Mouse (Mus musculus): ENCODE results near the gene 1700020A23Rik. TPM values are rescaled to one million over a fixed set of nuclear protein-coding genes. Genes with fewer than 3 reads are reported as not detected.

The 1700020A23Rik gene
- total RNA-seq, 1 experiment, result not detected

DNA sequence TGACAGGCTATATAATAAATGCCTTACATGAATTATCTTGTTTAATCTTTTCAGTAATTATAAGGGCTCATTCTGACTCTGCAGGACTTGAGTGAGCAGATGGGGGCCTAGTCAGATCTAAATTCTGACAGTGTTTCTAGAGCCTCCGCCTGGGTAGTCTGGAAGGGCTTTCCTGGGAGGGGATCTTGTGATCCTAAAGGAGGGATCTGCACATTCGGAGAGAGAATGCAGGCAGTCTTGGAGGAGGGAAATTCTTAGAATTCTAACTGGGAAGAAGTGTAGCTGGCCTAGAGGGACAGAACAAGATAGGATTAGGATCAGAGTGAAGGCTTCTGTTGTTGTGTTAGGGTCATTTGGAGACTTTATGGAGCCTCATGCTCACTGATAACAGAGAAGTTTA, 47.2 kb downstream of the 1700020A23Rik start:
- in situ Hi-C loops (cut with MboI; ENCODE audit: low sequenced_read_pairs in 2 of 2, unreplicated experiment in 2 of 2), result no loop called here
- H3K9me3 ChIP-seq (ENCODE audit: control insufficient read depth, insufficient read depth, low read depth, low read length), result no peaks in the 10 kb centered on the region
- DNase-seq (ENCODE audit: low read depth, low spot score), result no peak
- H3K27ac ChIP-seq (ENCODE audit: insufficient read depth, low read depth, low read length, poor library complexity, severe bottlenecking), result no peak overlapping the region
- H3K4me3 ChIP-seq (ENCODE audit: insufficient read depth in 1 of 2, low read depth in 1 of 2, low read length in 2 of 2, poor library complexity in 1 of 2, severe bottlenecking in 1 of 2), result no peak overlapping the region
- H3K9ac ChIP-seq (ENCODE audit: insufficient read depth, low read depth, low read length, poor library complexity, severe bottlenecking), result no peak overlapping the region
- no peaks in the 10 kb centered on the region for H3K4me1 ChIP-seq (ENCODE audit: control insufficient read depth in 2 of 2, insufficient read depth in 2 of 2, low read length in 2 of 2, poor library complexity in 1 of 2)
- TF ChIP-seq CHD2 (IDR thresholded peaks at IDR 0.05; ENCODE audit: low read depth, low read length) (no peak), HCFC1 (IDR thresholded peaks at IDR 0.05; ENCODE audit: borderline replicate concordance, insufficient read depth, low read length) (no peak), ZC3H11A (IDR thresholded peaks at IDR 0.05; ENCODE audit: borderline replicate concordance, low read depth, low read length) (no peak), ZNF384 (IDR thresholded peaks at IDR 0.05; ENCODE audit: low read depth, low read length) (no peak), MAFK (IDR thresholded peaks at IDR 0.05; ENCODE audit: insufficient read depth, low read depth, low read length) (no peak)
- no peaks in the 10 kb centered on the region for H3K36me3 ChIP-seq (ENCODE audit: control insufficient read depth, insufficient read depth, low read length, poor library complexity, severe bottlenecking)

DNA sequence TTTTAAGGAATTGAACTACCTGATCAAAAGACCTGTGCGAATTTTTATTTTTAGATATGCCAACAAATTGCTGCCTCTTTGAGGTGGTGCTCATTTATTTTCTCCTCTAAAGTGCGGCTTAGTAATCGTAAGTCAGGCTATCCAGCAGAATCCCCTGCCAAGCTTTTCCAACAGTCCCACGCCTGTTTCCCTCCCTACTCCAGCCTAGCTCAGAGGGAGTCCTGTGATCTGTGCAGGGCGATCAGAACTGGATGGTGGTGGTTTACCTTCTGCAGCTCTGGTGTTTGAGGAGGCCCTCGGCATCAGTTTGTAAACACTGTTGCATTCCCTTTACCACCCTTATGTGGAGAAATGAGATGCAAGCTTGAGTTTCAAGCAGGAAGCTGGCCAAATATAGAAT, 48.4 kb downstream of the 1700020A23Rik start:
- Histone ChIP-seq H3K36me3 (ENCODE audit: control insufficient read depth, insufficient read depth, low read length, poor library complexity, severe bottlenecking) (no peaks in the 10 kb centered on the region), H3K27ac (ENCODE audit: insufficient read depth, low read depth, low read length, poor library complexity, severe bottlenecking) (no peak overlapping the region), H3K9me3 (ENCODE audit: control insufficient read depth, insufficient read depth, low read depth, low read length) (no peaks in the 10 kb centered on the region), H3K9ac (ENCODE audit: insufficient read depth, low read depth, low read length, poor library complexity, severe bottlenecking) (no peak overlapping the region), H3K4me3 (ENCODE audit: insufficient read depth in 1 of 2, low read depth in 1 of 2, low read length in 2 of 2, poor library complexity in 1 of 2, severe bottlenecking in 1 of 2) (no peak overlapping the region), H3K4me1 (ENCODE audit: control insufficient read depth in 2 of 2, insufficient read depth in 2 of 2, low read length in 2 of 2, poor library complexity in 1 of 2) (no peaks in the 10 kb centered on the region)
- no peak for TF ChIP-seq HCFC1 (IDR thresholded peaks at IDR 0.05; ENCODE audit: borderline replicate concordance, insufficient read depth, low read length)
- no peak for TF ChIP-seq ZC3H11A (IDR thresholded peaks at IDR 0.05; ENCODE audit: borderline replicate concordance, low read depth, low read length)
- no peak for TF ChIP-seq MAFK (IDR thresholded peaks at IDR 0.05; ENCODE audit: insufficient read depth, low read depth, low read length)
- TF ChIP-seq CHD2 (IDR thresholded peaks at IDR 0.05; ENCODE audit: low read depth, low read length), result no peak
- no peak for TF ChIP-seq ZNF384 (IDR thresholded peaks at IDR 0.05; ENCODE audit: low read depth, low read length)
- in situ Hi-C loops (cut with MboI; ENCODE audit: low sequenced_read_pairs in 2 of 2, unreplicated experiment in 2 of 2), result no loop called here
- DNase-seq (ENCODE audit: low read depth, low spot score), result no peak

DNA sequence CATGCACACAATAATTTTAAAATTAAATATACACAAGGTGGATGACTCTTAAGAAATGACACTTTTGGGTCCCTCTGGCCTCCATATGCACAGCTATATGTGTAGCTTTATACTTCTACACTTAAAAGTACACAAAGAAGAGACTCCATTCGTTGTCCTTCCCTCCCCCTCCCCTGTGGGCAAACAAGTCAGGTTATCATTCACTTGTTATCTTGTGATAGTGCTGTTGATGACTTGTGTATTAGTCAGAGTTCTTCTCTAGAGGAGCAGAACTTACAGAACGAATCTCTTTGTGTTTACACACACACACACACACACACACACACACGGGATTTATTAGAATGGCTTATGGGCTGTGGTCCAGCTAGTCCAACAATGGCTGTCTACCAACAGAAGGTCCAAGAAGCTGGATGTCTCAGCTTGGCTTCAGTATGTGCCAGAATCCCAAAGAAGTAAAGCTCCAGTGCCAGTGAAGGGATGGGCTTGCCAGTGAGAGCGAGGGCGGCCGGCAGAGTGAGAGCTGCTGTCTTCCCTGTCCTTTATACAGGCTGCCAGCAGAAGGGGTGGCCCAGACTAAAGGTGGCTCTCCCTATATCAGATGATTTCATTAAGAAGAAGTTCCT, 49.8 kb downstream of the 1700020A23Rik start:
- Histone ChIP-seq H3K4me1 (ENCODE audit: control insufficient read depth in 2 of 2, insufficient read depth in 2 of 2, low read length in 2 of 2, poor library complexity in 1 of 2) (no peaks in the 10 kb centered on the region), H3K36me3 (ENCODE audit: control insufficient read depth, insufficient read depth, low read length, poor library complexity, severe bottlenecking) (no peaks in the 10 kb centered on the region; the same call in 1 of the 2 replicates), H3K9me3 (ENCODE audit: control insufficient read depth, insufficient read depth, low read depth, low read length) (no peaks in the 10 kb centered on the region), H3K4me3 (ENCODE audit: insufficient read depth in 1 of 2, low read depth in 1 of 2, low read length in 2 of 2, poor library complexity in 1 of 2, severe bottlenecking in 1 of 2) (no peak overlapping the region), H3K9ac (ENCODE audit: insufficient read depth, low read depth, low read length, poor library complexity, severe bottlenecking) (no peak overlapping the region), H3K27ac (ENCODE audit: insufficient read depth, low read depth, low read length, poor library complexity, severe bottlenecking) (no peak overlapping the region)
- no peak for DNase-seq (ENCODE audit: low read depth, low spot score)
- TF ChIP-seq CHD2 (IDR thresholded peaks at IDR 0.05; ENCODE audit: low read depth, low read length), result no peak
- no peak for TF ChIP-seq HCFC1 (IDR thresholded peaks at IDR 0.05; ENCODE audit: borderline replicate concordance, insufficient read depth, low read length)
- in situ Hi-C loops (cut with MboI; ENCODE audit: low sequenced_read_pairs in 2 of 2, unreplicated experiment in 2 of 2), result no loop called here

Other genes starting within 250 kb of the 1700020A23Rik start
- gene Snrpb, start 225.9 kb upstream of the 1700020A23Rik start, total RNA-seq (2012; rRNA removed), result 278 and 339 TPM in 2 replicates
- 0.09 and 0.16 TPM in 2 replicates for gene Tmc2, start 210.1 kb upstream of the 1700020A23Rik start, total RNA-seq (2012; rRNA removed)
- gene Nop56, start 130.8 kb upstream of the 1700020A23Rik start, total RNA-seq (2012; rRNA removed), result 1,148 and 1,555 TPM in 2 replicates
- 100 and 129 TPM in 2 replicates for gene Idh3b, start 120.7 kb upstream of the 1700020A23Rik start, total RNA-seq (2012; rRNA removed)
- 0.58 and 0.62 TPM in 2 replicates for gene Ebf4, start 110.1 kb upstream of the 1700020A23Rik start, total RNA-seq (2012; rRNA removed)
- gene Cpxm1, start 7.7 kb upstream of the 1700020A23Rik start, total RNA-seq (2012; rRNA removed), result 52.2 and 61.2 TPM in 2 replicates
- gene Gm28372, start within 50 bp of the 1700020A23Rik start, total RNA-seq (2012; rRNA removed), result not detected in 2 replicates
- not detected in 2 replicates for gene Tmem239, start 1.2 kb downstream of the 1700020A23Rik start, total RNA-seq (2012; rRNA removed)
- 111 and 164 TPM in 2 replicates for gene Vps16, start 19.1 kb downstream of the 1700020A23Rik start, total RNA-seq (2012; rRNA removed)
- 13.1 and 14.4 TPM in 2 replicates for gene Pced1a, start 19.4 kb downstream of the 1700020A23Rik start, total RNA-seq (2012; rRNA removed)
- 35.1 and 40.6 TPM in 2 replicates for gene Ptpra, start 45.0 kb downstream of the 1700020A23Rik start, total RNA-seq (2012; rRNA removed)
- gene Mrps26, start 158.5 kb downstream of the 1700020A23Rik start, total RNA-seq (2012; rRNA removed), result 42.6 and 57.0 TPM in 2 replicates
- gene Oxt, start 170.9 kb downstream of the 1700020A23Rik start, total RNA-seq (2012; rRNA removed), result 0.45 TPM in 1 of 2 replicates, not detected in the other
- gene Avp, start 177.3 kb downstream of the 1700020A23Rik start, total RNA-seq (2012; rRNA removed), result not detected in 2 replicates
- 22.0 and 22.2 TPM in 2 replicates for gene Fastkd5, start 224.8 kb downstream of the 1700020A23Rik start, total RNA-seq (2012; rRNA removed)
- gene Ubox5, start 224.8 kb downstream of the 1700020A23Rik start, total RNA-seq (2012; rRNA removed), result 5.0 and 5.8 TPM in 2 replicates
- 3.4 and 4.4 TPM in 2 replicates for gene Lzts3, start 237.5 kb downstream of the 1700020A23Rik start, total RNA-seq (2012; rRNA removed)

Measured in ES-E14 (cell line).